Mouse (Mus musculus) liver, embryonic 14.5 days (tissue): ENCODE results near the gene Lrig1. TPM values are rescaled to one million over a fixed set of nuclear protein-coding genes. Genes with fewer than 3 reads are reported as not detected.

Experiments
- ATAC-seq: fragments of 200-750 bp; cut with Nextera tagmentation; 2 replicates; pipeline ENCODE4 v1.8.0; 2017; ENCODE audit warnings: moderate number of reproducible peaks, mild to moderate bottlenecking, moderate library complexity; ENCODE audit not compliant: insufficient read depth
- DNase-seq, 3 experiments: peaks; one replicate each; pipeline ENCODE4 v3.0.0-alpha.2; 2012 to 2013; ENCODE audit warnings: low read depth in 3 of 3, low spot score in 3 of 3
- H3K27ac ChIP-seq: fragments of 300-500 bp; sonication (generic); 2 replicates; pipeline ENCODE4 v1.5.1; 2014; ENCODE audit warnings: moderate library complexity, mild to moderate bottlenecking, control low read depth, inconsistent platforms
- H3K27me3 ChIP-seq: fragments of 300-500 bp; sonication (generic); 2 replicates; pipeline ENCODE4 v1.6.1; 2014; ENCODE audit warnings: mild to moderate bottlenecking, low read length, moderate library complexity; ENCODE audit not compliant: control insufficient read depth, insufficient read depth
- H3K36me3 ChIP-seq: fragments of 300-500 bp; sonication (generic); replicated peaks from 2 replicates; pipeline ENCODE4 v1.6.1; 2014; ENCODE audit warnings: low read depth; ENCODE audit not compliant: control insufficient read depth, insufficient read depth
- H3K4me1 ChIP-seq, 2 experiments: fragments of 200-500 bp in 1 of 2; fragments of 300-500 bp in 1 of 2; sonication (generic) in 1 of 2; replicated peaks; 2 replicates each; pipeline ENCODE4 v1.6.1; 2012 to 2014; ENCODE audit warnings: antibody characterized with exemption in 1 of 2, inconsistent platforms in 1 of 2, low read length in 1 of 2; ENCODE audit not compliant: control insufficient read depth in 2 of 2, insufficient read depth in 2 of 2
- H3K4me2 ChIP-seq: fragments of 300-500 bp; sonication (generic); 2 replicates; pipeline ENCODE4 v1.6.1; 2014; ENCODE audit warnings: low read depth, mild to moderate bottlenecking, control low read depth, moderate library complexity
- H3K4me3 ChIP-seq, 2 experiments: fragments of 200-500 bp in 1 of 2; fragments of 300-500 bp in 1 of 2; sonication (generic) in 1 of 2; 2 replicates each; pipeline ENCODE4 v1.5.1; 2012 to 2014; ENCODE audit warnings: low read depth in 2 of 2, low read length in 2 of 2, mild to moderate bottlenecking in 2 of 2, control low read depth in 1 of 2, inconsistent platforms in 1 of 2, moderate library complexity in 1 of 2; ENCODE audit not compliant: insufficient read depth in 1 of 2
- H3K9ac ChIP-seq: fragments of 300-500 bp; sonication (generic); replicated peaks from 2 replicates; pipeline ENCODE4 v1.6.1; 2014; ENCODE audit warnings: mild to moderate bottlenecking, control low read depth, moderate library complexity
- H3K9me3 ChIP-seq: fragments of 300-500 bp; sonication (generic); 2 replicates; pipeline ENCODE4 v1.6.1; 2016; ENCODE audit warnings: low read length, mixed read lengths; ENCODE audit not compliant: control insufficient read depth
- CTCF ChIP-seq: IDR thresholded peaks from 2 replicates; pipeline ENCODE4 v1.5.1; 2016; ENCODE audit warnings: antibody characterized with exemption, low read depth, control low read depth
- EP300 ChIP-seq: IDR thresholded peaks from 2 replicates; pipeline ENCODE4 v1.6.1; 2016; ENCODE audit warnings: antibody characterized with exemption, low read depth
- WGBS: fragments of 180-500 bp; shearing (Covaris S2); extraction: QIAGEN DNeasy Blood & Tissue Kit; methylation state at CpG from one replicate; pipeline ENCODE4 v1.1.7; 2014; ENCODE audit not compliant: insufficient replicate concordance; 5-methylcytosine and 5-hydroxymethylcytosine counted together
- polyA plus RNA-seq, 2 experiments: library from polyadenylated mRNA; depleted of rRNA in 1 of 2; stranded (reverse) in 1 of 2; unstranded in 1 of 2; fragments of >200 nt; fragmentation: Nextera tagmentation in 1 of 2; extraction: Ambion mirVana in 1 of 2; gene quantifications; 2 replicates each; pipeline versions ENCODE4 v1.2.1 to v1.2.3; 2012 to 2014

Lrig1 gene
- polyA plus RNA-seq, 2 experiments = 2.7 to 2.8 TPM

DNA sequence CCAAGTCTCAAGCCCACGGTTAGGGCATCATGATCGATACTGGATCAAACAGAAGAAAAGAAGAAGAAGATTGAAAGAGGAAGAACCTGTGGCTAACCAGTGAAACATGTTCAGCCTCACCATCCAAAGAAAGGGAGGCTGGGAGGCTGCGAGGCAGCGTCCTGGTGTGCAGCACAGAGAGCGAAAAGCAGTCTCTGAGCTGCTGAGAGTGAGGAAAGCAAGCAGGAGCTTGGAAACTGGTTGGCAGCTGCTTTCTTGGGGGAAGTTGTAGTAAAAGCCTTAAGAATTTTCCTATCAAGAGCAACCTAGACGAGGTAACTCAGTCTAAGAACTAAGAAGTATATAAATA is 17.7 kb downstream of the Lrig1 start:
- Histone ChIP-seq H3K4me3 (no peak overlapping the region), H3K4me1 (peaks cover 7 to 52% of the 10 kb centered on the region in 2 experiments; a peak in 3 of 4 replicates), H3K36me3 (no peaks in the 10 kb centered on the region), H3K9me3 (no peaks in the 10 kb centered on the region), H3K4me2 (no peak overlapping the region), H3K9ac (no peak overlapping the region), H3K27me3 (no peaks in the 10 kb centered on the region), H3K27ac (no peak overlapping the region)
- TF ChIP-seq EP300 = no peak
- 40% methylated on average over 6 of the region's 6 CpGs for WGBS
- ATAC-seq = no peak
- no peak for DNase-seq

DNA sequence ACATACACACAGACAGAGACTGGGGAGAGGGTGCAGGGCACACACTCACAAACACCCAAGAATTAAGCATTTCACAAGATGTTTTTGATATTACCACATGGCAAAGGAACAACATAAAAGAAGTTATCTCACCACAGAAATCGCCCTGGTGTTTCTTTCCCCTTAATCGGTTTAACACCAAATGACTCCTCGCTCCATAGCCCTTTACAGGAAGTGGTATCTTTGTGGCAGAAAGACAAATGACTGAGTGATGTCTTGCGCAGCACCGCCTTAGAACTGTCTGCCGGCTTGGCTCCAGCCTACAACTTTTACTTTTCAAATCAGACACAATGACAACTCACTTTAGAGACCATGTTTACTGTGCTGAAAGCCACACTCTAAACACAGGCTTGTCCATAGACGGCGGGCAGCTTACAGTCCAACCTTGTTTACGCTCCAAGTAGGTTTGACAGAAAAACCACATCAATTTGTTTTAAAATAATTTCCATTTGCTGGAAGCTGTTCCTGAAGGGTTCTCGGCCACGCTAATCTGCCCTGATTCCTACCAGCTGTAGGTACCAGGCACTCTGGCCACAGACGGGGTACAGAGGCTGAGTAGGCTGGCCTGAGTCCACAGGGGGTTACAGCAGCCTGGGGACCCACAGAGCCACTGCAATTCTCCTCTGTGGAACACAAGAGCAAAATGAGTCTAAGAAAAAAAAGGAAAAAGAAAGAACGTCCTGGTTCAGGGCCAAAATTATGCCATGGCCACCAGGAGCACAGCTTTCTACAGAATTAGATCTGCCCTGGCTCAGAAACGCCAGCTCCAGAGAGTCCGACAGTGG is 18.3 kb downstream of the Lrig1 start:
- Histone ChIP-seq H3K4me3 (no peak overlapping the region), H3K9ac (no peak overlapping the region), H3K4me1 (peaks cover 7 to 52% of the 10 kb centered on the region in 2 experiments; a peak in 3 of 4 replicates), H3K4me2 (no peak overlapping the region), H3K9me3 (no peaks in the 10 kb centered on the region), H3K36me3 (no peaks in the 10 kb centered on the region), H3K27me3 (no peaks in the 10 kb centered on the region), H3K27ac (no peak overlapping the region)
- WGBS = 20% methylated on average over 15 of the region's 15 CpGs
- no peak for TF ChIP-seq CTCF
- TF ChIP-seq EP300 = no peak
- ATAC-seq (no peak), DNase-seq (no peak)

DNA sequence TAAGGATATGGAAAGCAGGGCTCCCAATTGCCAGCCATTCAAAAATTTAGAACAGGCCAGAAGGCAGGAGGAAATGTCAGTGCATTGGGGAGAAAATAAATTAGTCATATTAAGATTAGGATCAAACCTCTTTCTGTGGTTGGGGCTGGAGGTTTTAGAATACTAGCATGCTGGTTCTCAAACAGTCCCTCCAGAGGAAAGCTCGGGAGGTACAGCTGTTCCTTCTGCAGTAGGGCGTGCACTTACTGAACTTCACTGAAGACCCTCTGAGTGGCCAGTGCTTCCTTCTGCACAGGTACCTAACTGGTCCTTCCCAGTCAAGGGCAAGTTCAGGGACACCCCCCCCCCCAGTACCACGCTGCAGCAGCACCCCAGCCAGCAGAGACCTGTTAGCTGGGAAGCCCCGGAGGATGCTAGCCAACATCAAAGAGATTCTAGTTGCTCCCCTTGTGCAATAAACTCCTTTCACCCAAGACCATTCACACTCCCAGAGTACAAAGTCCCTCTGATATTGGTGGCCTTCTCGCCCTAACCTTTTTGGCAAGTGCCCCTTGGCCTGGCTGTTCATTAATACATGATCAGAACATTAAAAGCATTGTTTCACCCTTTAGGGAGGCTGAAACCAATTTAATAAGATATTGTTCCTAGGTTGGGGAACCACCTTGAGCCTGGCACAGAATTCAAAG is 19.1 kb downstream of the Lrig1 start:
- H3K36me3 ChIP-seq = no peaks in the 10 kb centered on the region
- H3K27ac ChIP-seq = no peak overlapping the region
- 23% methylated on average over 5 of the region's 5 CpGs for WGBS
- TF ChIP-seq CTCF (no peak), EP300 (no peak)
- no peak overlapping the region for H3K4me2 ChIP-seq
- no peak overlapping the region for H3K4me3 ChIP-seq
- peaks cover 7 to 51% of the 10 kb centered on the region in 2 experiments; a peak in 3 of 4 replicates for H3K4me1 ChIP-seq
- H3K9ac ChIP-seq = no peak overlapping the region
- ATAC-seq = no peak
- no peaks in the 10 kb centered on the region; the same call in 1 of the 2 replicates for H3K27me3 ChIP-seq
- no peak for DNase-seq
- H3K9me3 ChIP-seq = no peaks in the 10 kb centered on the region

DNA sequence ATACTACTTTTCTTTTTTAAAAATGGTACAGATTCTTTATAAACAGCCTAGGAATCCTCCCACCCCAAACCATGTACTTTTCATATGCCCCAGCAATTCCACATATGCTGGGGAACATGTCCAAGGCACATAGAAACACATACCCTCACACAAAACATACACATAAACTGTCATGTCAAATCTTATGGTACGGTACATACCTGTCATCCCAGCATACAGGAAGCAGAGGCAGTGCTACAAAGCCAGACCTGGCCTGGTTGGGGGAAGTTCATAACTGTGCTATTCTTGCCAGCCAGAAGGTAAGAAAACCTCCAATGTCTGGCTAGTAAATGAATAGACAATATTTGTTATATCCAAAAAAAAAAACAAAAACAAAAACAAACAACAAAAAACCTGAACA is 20.7 kb downstream of the Lrig1 start:
- no peak overlapping the region for H3K27ac ChIP-seq
- H3K36me3 ChIP-seq = no peaks in the 10 kb centered on the region
- no peaks in the 10 kb centered on the region; the same call in 1 of the 2 replicates for H3K27me3 ChIP-seq
- H3K9ac ChIP-seq = no peak overlapping the region
- TF ChIP-seq EP300 = no peak
- ATAC-seq (no peak), DNase-seq (no peak)
- no peak overlapping the region for H3K4me3 ChIP-seq
- H3K4me1 ChIP-seq = peaks cover 0 to 37% of the 10 kb centered on the region in 2 experiments; a peak in 3 of 4 replicates
- H3K4me2 ChIP-seq = no peak overlapping the region
- no peaks in the 10 kb centered on the region for H3K9me3 ChIP-seq
- 63% methylated on average over 1 of the region's 1 CpGs for WGBS
